Mouse (Mus musculus) neural tube, embryonic 14.5 days (tissue): ENCODE measurements around the gene Gm17087. TPM values are rescaled to one million over a fixed set of nuclear protein-coding genes. Genes with fewer than 3 reads are reported as not detected.

Experiments used
- ATAC-seq: fragments of 200-750 bp; cut with Nextera tagmentation; 2 replicates; pipeline ENCODE4 v1.8.0; 2017; ENCODE audit warnings: low read depth, mild to moderate bottlenecking, moderate TSS enrichment, moderate library complexity
- H3K27ac ChIP-seq: fragments of 300-500 bp; sonication (generic); 2 replicates; pipeline ENCODE4 v1.5.1; 2014; ENCODE audit warnings: low read depth, mild to moderate bottlenecking, control low read depth, low read length, moderate library complexity, mixed read lengths
- H3K27me3 ChIP-seq: fragments of 300-500 bp; sonication (generic); 2 replicates; pipeline ENCODE4 v1.6.1; 2014; ENCODE audit warnings: low read length; ENCODE audit not compliant: control insufficient read depth, insufficient read depth
- H3K36me3 ChIP-seq: fragments of 300-500 bp; sonication (generic); 2 replicates; pipeline ENCODE4 v1.6.1; 2014; ENCODE audit warnings: low read length, mixed read lengths; ENCODE audit not compliant: control insufficient read depth, insufficient read depth
- H3K4me1 ChIP-seq: fragments of 300-500 bp; sonication (generic); 2 replicates; pipeline ENCODE4 v1.6.1; 2014; ENCODE audit warnings: low read length; ENCODE audit not compliant: control insufficient read depth, insufficient read depth
- H3K4me2 ChIP-seq: fragments of 300-500 bp; sonication (generic); 2 replicates; pipeline ENCODE4 v1.6.1; 2014; ENCODE audit warnings: mild to moderate bottlenecking, low read depth, low read length, control low read depth
- H3K4me3 ChIP-seq: fragments of 300-500 bp; sonication (generic); 2 replicates; pipeline ENCODE4 v1.5.1; 2014; ENCODE audit warnings: low read depth, low read length, control low read depth, mixed read lengths
- H3K9ac ChIP-seq: fragments of 300-500 bp; sonication (generic); replicated peaks from 2 replicates; pipeline ENCODE4 v1.6.1; 2014; ENCODE audit warnings: low read depth, mild to moderate bottlenecking, control low read depth, low read length, mixed read lengths
- H3K9me3 ChIP-seq: fragments of 300-500 bp; sonication (generic); 2 replicates; pipeline ENCODE4 v1.6.1; 2016; ENCODE audit warnings: low read length; ENCODE audit not compliant: control insufficient read depth
- WGBS: fragments of 180-500 bp; shearing (Covaris S2); extraction: QIAGEN DNeasy Blood & Tissue Kit; methylation state at CpG from one replicate; pipeline ENCODE4 v1.1.7; 2014; 5-methylcytosine and 5-hydroxymethylcytosine counted together
- polyA plus RNA-seq: library from polyadenylated mRNA; unstranded; fragments of >200 nt; fragmentation: Nextera tagmentation; extraction: Ambion mirVana; gene quantifications from 2 replicates; pipeline ENCODE4 v1.2.1, GENCODE M21; 2014

Gm17087 gene
- not detected in 2 replicates for polyA plus RNA-seq

DNA sequence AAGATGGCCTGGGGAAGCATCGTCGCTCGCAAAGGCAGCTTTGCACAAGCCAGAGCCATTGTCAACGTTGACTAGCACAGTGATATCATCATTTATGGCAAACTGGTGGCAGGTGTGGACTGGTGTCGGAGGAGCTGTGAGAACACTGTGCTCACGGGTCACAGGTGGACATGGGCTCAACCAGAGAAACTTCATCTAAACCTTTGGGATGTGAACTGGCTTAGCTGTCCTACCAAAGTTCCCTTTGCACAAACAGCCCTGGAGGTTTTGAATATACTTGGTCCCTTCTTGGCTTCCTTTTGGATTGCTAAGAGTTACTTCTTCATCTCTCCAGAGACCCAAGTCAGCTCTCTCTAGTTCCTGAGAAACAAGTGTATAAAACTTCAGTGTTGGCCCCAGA is at the start of gene Gm17087:
Gene Gm17087 (minus strand): TSS at position 101 of the 400 bp plus-strand sequence.
- H3K27me3 ChIP-seq, result no peaks in the 10 kb centered on the region
- no peak within 1 kb of the TSS for H3K4me3 ChIP-seq
- H3K4me2 ChIP-seq, result no peak within 1 kb of the TSS
- no peaks in the 10 kb centered on the region for H3K9me3 ChIP-seq
- H3K9ac ChIP-seq, result no peak within 1 kb of the TSS
- no peak for ATAC-seq
- WGBS, result 92% methylated on average over 6 of the region's 6 CpGs
- H3K27ac ChIP-seq, result no peak within 1 kb of the TSS
- H3K4me1 ChIP-seq, result no peaks in the 10 kb centered on the region
- H3K36me3 ChIP-seq, result no peaks in the 10 kb centered on the region

DNA sequence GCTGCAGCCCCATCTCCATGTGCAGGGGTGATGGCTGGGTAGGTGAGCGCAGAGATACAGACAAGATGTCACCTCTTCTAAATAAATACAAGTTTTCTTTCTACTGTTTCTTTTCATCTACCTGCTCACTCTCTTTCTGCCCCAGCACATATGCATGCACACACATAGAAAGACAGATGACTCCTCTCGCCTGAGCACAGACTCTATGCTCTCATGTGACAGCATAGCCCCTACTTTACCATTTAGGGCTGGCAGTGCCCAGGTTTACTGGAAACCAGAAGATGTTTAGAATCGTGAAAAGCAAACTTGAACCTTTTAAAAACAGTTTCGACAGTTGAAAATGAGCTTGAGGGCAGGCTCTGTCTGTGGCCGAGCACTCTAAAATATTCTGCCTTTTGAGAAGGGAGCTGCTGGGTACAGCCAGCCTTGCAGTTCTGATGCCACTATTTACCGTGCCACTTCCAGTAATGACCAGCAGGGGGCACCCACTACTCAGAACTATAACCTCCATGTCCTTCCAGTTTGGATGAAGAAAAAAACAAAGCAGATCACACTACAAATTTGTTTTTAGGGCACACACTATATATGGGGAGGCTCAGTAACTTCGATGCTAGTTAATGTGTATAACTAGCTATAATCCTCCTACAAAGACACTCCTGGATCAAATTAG is 47.3 kb upstream of the Gm17087 start:
- no peak overlapping the region for H3K9ac ChIP-seq
- H3K27ac ChIP-seq, result no peak overlapping the region
- H3K27me3 ChIP-seq, result no peaks in the 10 kb centered on the region
- 38% methylated on average over 7 of the region's 7 CpGs for WGBS
- ATAC-seq, result peak; percentile 68; the same call in 1 of the 2 replicates
- H3K4me3 ChIP-seq, result no peak overlapping the region
- no peaks in the 10 kb centered on the region for H3K9me3 ChIP-seq
- H3K4me2 ChIP-seq, result no peak overlapping the region
- no peaks in the 10 kb centered on the region for H3K4me1 ChIP-seq
- no peaks in the 10 kb centered on the region for H3K36me3 ChIP-seq

DNA sequence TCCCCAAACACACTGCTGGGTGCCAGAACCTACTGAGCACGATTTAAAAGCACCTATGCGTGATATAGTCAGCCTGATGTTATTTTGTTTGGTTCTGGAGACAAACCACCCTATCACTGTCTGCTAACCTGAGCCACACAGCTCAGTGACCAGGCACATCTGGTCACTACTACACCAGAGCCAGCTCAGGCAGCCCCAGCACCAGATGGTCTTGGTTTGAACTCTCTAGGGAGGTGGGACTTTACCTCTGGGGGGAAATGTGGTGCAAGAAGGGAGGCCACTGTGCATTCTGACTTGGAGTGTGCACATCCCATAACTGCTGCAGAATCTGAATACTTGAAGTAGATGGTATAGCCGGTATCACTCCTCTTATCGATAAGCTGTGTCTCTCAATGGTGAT is 45.2 kb upstream of the Gm17087 start:
- Histone ChIP-seq H3K4me1 (no peaks in the 10 kb centered on the region), H3K9ac (no peak overlapping the region), H3K4me3 (no peak overlapping the region), H3K27me3 (no peaks in the 10 kb centered on the region), H3K27ac (no peak overlapping the region), H3K9me3 (no peaks in the 10 kb centered on the region), H3K36me3 (no peaks in the 10 kb centered on the region), H3K4me2 (no peak overlapping the region)
- ATAC-seq, result no peak
- 87% methylated on average over 4 of the region's 4 CpGs for WGBS

DNA sequence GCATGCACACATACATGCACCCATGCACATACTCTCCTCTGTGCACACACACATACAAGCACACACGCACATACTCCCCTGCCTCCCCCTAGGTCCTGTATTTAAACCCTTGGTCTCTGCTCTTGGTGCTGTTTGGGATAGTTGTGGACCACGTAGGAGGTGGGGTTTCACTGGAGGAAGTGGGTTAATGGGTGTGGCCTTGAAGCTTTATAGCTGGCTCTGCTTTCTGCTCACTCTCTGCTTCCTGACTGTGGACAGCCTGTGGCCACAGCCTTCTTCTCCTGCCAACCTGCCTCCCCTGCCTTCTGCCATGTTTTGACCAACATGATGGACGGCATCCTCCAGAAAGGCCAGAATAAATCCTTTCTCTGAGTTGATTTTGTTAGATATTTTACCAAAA is 39.9 kb upstream of the Gm17087 start:
- ATAC-seq, result no peak
- no peaks in the 10 kb centered on the region for H3K9me3 ChIP-seq
- H3K27ac ChIP-seq, result no peak overlapping the region
- H3K9ac ChIP-seq, result no peak overlapping the region
- no peak overlapping the region for H3K4me3 ChIP-seq
- WGBS, result 82% methylated on average over 3 of the region's 3 CpGs
- H3K4me2 ChIP-seq, result no peak overlapping the region
- H3K36me3 ChIP-seq, result no peaks in the 10 kb centered on the region
- no peaks in the 10 kb centered on the region for H3K27me3 ChIP-seq
- no peaks in the 10 kb centered on the region for H3K4me1 ChIP-seq

DNA sequence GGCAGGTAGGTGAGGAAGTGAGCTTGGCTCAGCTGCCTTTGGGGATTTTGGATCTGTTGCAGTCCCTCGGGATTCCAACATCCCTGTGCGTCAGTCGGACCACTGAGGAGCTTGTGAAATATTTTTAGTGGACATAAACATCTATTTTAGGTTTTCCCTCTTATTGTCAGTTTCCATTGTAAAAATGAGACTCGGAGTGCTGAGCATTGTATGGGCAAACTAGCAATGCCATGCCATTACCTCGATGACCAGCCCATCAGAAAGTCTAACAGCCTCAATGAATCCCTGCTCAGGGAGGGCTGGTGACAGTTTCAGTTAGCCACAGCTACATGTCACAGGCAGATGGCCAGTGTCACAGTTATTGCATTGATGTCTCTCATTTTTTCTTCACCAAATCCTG is 39.2 kb upstream of the Gm17087 start:
- Histone ChIP-seq H3K9ac (no peak overlapping the region), H3K4me3 (no peak overlapping the region), H3K9me3 (no peaks in the 10 kb centered on the region), H3K27me3 (no peaks in the 10 kb centered on the region), H3K27ac (no peak overlapping the region), H3K4me1 (no peaks in the 10 kb centered on the region), H3K4me2 (no peak overlapping the region), H3K36me3 (no peaks in the 10 kb centered on the region)
- ATAC-seq, result no peak
- WGBS, result 91% methylated on average over 5 of the region's 5 CpGs

DNA sequence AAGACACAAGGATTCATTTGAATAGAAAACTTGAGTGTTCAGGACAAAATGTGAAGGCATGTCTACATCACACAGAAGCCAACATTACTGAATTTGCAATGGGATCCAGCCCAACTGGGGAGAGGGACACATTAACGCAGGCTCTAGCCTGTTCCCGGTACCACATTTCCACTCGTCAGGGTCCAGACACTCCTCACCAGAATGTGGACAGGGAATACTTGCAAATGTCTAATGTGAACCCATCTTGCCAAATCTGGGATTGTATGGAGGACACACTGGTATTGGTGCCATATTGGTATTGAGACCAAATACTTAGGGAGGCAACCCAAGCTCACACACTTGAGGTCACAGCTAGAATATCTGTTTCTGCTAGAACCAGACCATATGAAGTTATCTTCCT is 36.2 kb upstream of the Gm17087 start:
- Histone ChIP-seq H3K9me3 (no peaks in the 10 kb centered on the region), H3K36me3 (no peaks in the 10 kb centered on the region), H3K9ac (no peak overlapping the region), H3K4me2 (no peak overlapping the region), H3K4me1 (no peaks in the 10 kb centered on the region), H3K27me3 (no peaks in the 10 kb centered on the region), H3K27ac (no peak overlapping the region), H3K4me3 (no peak overlapping the region)
- 94% methylated on average over 3 of the region's 3 CpGs for WGBS
- ATAC-seq, result no peak

DNA sequence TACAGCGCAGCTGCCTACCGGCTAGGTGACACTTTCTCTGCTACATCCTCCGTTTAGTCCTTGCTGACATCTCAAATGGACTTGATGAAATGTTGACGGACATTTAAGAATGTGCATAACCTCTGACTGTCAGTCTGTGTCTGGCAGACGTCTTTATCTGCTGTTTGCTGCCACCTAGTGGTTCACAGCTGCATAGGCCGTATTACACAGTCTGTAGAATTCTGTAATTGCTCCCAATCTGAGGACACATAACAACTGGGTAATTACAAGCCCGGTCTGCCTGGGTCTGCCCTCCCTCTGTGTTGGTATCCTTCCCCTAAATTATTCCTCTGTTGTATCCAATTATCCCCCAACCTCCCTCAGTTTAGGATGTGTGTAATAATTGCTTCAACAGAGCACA is 31.0 kb upstream of the Gm17087 start:
- 7% methylated on average over 7 of the region's 7 CpGs for WGBS
- no peak overlapping the region for H3K27ac ChIP-seq
- ATAC-seq, result peak; percentile 79

DNA sequence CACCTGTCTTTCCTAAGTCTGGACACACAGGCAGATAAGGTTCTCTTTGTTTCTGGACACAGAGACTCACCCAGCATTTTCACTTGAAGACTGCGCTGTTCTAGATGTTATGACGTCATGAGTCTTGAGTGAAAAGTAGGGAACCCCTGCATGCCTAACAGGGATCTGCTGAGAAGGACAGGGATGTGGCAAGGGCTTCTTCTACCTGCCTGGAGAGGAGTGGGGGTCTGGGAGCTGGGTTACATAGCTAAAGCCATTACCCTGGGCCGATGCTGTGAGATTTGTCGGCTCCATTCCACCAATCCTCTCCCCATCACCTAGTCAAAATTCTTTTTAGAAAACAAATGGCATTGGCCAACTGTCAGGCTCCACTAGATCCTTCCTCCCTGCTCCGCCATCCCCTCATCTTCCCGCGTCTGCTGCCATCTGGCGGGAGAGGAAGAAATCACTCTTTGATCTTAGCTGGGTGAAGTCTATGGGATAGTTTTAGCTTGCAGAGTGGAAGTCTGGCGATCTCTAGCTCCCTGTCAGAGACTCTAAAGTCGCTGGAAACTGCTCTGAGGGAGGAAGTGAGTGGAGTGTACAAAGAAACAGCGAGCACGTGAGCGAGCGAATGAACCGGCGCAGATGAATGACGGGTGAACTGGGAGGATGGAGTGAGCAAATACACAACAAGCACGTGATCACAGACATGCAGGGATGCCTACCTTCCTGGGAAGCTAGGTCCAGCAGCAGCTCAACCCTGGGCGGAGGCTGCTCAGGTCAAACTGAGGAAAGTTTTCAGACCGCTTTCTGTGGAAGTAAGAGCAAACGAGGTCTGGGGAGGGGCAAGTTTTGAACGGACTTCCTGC is 25.9 kb upstream of the Gm17087 start:
- no peaks in the 10 kb centered on the region for H3K27me3 ChIP-seq
- no peaks in the 10 kb centered on the region for H3K4me1 ChIP-seq
- 18% methylated on average over 22 of the region's 22 CpGs for WGBS
- peak overlapping the region; percentile 28 for H3K4me2 ChIP-seq
- no peaks in the 10 kb centered on the region for H3K36me3 ChIP-seq
- no peak overlapping the region for H3K9ac ChIP-seq
- H3K27ac ChIP-seq, result no peak overlapping the region
- no peak overlapping the region for H3K4me3 ChIP-seq
- ATAC-seq, result peak; percentile 78; the same call in 1 of the 2 replicates
- no peaks in the 10 kb centered on the region for H3K9me3 ChIP-seq

More for the DNA sequence above, 31.0 kb upstream of the Gm17087 start:
- H3K36me3 ChIP-seq, result no peaks in the 10 kb centered on the region
- H3K9ac ChIP-seq, result no peak overlapping the region
- no peaks in the 10 kb centered on the region for H3K27me3 ChIP-seq
- H3K4me3 ChIP-seq, result no peak overlapping the region
- no peaks in the 10 kb centered on the region for H3K4me1 ChIP-seq
- no peak overlapping the region for H3K4me2 ChIP-seq
- no peaks in the 10 kb centered on the region for H3K9me3 ChIP-seq

DNA sequence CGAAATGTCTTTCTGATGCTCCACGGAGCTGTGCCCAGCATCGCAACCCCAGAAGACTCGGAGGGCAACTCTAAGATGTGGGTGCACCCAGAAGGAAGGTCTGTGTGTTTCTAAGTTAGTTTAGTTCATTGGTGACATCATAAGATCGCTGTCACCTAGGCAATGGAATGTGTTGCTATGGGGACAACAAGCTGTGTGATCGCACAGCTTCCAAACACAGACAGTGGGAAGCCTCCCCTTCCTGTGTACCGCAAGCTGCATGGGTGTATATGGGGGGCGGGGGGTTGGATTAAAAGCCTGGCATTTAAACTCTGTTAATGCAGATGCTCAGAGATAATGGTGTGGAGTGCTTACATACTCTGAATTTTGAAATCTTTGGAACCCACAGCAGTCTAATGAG is 14.8 kb upstream of the Gm17087 start:
- H3K27ac ChIP-seq, result no peak overlapping the region
- no peak overlapping the region for H3K4me2 ChIP-seq
- H3K36me3 ChIP-seq, result no peaks in the 10 kb centered on the region
- H3K4me3 ChIP-seq, result no peak overlapping the region
- no peak overlapping the region for H3K9ac ChIP-seq
- 68% methylated on average over 8 of the region's 8 CpGs for WGBS
- ATAC-seq, result no peak
- no peaks in the 10 kb centered on the region for H3K9me3 ChIP-seq
- H3K27me3 ChIP-seq, result no peaks in the 10 kb centered on the region
- H3K4me1 ChIP-seq, result no peaks in the 10 kb centered on the region
